Mouse (Mus musculus): Measurements from ENCODE around the gene Fzd7.

Gene Fzd7

DNA sequence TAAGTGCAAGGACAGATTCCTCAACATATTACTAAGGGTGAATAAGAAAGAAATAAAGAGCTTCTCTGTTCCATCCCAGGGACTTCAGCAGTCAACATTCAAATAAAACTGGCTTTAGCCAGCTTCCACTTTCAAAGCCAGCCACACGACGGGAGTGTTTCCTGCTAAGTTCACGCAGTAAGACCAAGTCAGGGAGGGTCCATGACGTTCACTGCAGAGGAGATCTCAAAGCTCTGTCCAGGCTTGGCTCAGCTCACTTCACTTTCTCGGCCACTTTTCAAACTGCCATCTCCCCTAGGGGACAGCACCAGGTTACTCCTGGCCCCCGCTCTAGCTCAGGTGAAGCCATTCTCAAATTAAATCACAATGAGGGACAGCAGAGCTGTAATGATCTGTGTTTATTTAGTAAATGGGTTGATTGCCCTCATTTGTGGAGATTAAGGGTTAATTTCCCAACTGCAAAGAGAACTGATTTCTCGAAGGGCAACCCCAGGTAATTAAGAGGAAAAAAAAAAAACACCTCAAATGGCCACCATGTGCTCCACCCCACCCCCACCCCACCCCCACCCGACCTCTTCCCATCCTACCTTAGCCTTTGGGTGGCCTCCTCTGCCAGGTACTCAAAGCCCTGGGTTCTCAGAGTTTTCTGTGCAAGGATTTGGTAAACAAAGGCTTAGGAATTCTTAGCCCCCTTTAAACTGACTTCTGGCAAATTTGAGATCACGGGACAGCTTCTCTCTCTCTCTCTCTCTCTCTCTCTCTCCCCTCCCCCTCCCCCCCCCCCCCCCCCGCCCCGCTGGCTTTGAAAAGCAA, 9.7 kb upstream of the Fzd7 start:
- DNase-seq (ENCODE audit: low read depth), result no peak

DNA sequence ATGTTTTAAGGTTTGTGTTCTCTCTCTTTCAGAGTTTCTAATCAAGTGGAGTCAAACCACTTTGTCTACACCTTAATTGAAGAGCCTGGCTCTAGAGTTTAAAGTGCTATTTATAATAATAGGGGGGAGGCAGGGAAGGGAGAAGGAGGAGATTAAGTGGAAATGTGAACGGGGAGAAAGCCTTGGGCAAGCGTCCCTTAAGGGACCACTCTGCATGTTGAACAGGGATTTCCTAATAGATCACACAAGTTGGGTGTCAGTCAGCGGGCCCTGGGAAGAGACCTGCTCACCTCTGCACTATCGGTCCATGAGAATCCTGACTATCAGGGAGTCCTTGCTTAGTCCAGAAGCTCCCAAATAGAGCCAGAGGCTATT, 9.1 kb upstream of the Fzd7 start:
- DNase-seq (ENCODE audit: low read depth), result no peak

DNA sequence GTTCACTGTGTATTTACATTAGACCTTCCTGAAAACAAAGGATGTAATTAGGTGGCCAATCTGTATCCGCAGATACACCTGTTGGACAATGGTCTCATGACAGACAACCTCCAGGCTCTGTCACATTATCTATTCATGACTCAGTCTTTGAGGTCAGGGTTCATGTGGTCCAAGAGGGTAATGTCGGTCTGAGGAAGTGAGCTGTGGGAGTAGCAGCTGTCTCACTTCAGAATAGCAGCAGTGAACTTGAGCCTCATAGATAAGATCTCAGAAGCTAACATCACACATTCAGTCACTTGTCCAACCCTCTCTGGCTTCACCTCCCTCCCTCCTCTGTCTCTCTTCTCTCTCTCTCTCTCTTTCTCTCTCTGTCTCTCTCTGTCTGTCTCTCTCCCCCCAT, 6.6 kb upstream of the Fzd7 start:
- DNase-seq (ENCODE audit: low read depth), result peak; percentile 9

DNA sequence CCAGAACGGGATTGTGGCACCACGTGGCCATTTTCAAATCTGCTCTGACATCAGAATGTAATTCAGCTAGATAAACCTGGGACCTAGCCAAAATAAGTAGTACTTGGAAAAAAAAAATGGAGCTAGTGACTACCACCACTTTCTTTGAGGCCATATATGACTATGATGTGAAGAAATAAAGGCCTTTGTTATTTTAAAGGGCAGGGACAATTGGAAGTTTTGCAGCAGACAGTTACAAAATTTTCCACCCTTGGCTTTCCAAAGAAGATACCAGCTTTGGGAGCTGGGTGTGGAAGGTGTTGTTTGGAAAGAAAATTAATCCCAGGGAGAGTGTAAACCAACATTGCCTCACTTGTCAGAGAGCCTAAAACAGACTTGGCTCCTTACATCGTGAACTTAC, 3.3 kb upstream of the Fzd7 start:
- no peak for DNase-seq (ENCODE audit: low read depth)

DNA sequence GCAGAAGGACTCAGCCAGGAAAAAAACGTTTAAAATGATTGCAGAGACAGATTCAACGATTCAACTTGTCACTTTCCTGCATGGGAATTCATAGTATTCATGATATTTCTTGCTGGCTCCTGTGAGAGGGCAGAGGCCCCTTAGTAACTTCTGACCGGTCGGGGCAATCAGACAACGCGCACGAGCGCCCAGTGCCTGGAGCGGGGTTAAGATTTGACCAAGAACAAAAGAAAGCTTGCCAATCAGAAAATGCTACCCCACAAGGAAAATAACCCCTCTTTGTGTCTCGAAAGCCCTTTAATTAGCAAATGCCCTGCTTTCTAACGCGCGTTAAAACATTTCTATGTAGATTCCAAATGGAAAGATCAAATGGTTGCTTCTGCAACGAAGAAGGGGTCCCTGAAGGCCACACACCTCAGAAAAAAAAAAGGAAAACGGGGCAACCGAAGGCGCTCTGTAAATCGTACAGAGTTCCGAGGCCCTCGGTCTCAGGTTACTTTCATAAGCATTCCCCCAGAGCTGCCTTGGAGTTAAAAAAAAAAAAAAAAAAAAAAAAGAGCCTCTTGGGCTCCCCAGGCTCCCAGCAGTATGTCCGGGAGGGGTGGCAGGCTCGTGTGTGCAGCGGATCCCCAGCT, 1.3 kb upstream of the Fzd7 start:
- DNase-seq (ENCODE audit: low read depth), result no peak

DNA sequence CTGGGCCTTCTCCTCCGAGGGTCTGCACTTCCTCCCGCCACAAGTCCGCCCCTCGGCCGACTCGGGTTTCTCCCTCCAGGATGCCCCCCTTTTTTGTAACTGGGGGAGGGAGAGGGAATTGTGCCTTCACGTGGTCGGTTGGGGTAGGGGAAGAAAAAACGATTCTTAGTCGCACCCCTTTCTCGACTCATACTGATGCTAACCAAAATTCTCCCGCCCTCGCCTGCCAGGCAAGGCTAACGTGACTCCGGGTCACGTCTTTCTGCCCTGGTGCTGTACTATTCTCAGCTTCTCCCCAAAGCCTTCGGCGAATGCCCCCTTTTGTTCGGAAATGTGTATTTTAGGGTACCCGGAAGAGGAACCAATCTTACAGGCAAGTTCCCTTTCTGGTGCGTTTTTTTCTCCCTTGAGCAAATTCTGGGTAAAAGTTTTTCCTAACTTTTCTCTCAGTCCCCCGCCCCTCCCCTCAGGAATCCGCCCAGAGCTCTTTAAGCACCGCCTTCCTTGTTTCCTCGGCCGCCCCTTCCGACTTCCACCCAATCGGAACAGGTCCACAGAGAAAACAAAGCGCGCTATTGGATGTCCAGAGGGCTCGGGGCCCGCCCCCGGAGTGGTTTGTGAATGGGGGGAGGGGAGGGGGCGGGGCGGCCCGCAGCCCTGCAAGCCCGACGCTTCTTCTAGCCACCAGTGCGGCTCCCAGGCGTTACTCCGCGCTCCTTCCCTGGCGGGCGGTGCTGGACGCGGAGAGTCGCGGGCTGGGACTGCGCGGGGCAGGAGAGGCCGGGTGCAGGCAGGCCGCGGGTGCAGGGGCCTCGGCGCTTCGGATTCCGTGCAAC, 550 bp upstream of the Fzd7 start:
- DNase-seq (ENCODE audit: low read depth), result peak; percentile 95

DNA sequence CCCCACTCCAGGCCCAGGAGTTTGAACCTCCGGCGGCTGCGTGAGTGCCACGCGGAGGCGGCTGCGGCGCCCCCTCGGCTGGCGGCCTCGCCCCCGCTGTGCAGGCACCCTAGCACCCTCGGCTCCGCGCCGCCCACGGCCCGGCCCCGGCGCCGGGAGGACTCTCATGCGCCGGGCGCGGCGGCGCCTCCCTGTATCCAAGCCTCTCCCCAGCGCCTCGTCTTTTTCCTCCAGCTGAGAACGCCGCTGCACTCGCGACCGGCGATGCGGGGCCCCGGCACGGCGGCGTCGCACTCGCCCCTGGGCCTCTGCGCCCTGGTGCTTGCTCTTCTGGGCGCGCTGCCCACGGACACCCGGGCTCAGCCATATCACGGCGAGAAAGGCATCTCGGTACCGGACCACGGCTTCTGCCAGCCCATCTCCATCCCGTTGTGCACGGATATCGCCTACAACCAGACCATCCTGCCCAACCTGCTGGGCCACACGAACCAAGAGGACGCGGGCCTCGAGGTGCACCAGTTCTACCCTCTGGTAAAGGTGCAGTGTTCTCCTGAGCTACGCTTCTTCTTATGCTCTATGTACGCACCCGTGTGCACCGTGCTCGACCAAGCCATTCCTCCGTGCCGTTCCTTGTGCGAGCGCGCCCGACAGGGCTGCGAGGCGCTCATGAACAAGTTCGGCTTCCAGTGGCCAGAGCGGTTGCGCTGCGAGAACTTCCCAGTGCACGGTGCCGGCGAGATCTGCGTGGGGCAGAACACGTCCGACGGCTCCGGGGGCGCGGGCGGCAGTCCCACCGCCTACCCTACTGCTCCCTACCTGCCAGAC, 684 bp downstream of the Fzd7 start:
- peak; percentile 47 for DNase-seq (ENCODE audit: low read depth)

DNA sequence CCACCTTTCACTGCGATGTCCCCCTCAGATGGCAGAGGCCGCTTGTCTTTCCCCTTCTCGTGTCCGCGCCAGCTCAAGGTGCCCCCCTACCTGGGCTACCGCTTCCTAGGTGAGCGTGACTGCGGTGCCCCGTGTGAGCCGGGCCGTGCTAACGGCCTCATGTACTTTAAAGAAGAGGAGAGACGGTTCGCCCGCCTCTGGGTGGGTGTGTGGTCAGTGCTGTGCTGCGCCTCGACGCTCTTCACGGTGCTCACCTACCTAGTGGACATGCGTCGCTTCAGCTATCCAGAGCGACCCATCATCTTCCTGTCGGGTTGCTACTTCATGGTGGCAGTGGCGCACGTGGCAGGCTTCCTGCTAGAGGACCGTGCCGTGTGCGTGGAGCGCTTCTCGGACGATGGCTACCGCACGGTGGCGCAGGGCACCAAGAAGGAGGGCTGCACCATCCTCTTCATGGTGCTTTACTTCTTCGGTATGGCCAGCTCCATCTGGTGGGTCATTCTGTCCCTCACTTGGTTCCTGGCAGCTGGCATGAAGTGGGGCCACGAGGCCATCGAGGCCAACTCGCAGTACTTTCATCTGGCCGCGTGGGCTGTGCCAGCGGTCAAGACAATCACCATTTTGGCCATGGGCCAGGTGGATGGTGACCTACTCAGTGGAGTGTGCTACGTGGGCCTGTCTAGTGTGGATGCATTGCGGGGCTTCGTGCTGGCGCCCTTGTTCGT, 1.5 kb downstream of the Fzd7 start:
- DNase-seq (ENCODE audit: low read depth), result peak; percentile 32

DNA sequence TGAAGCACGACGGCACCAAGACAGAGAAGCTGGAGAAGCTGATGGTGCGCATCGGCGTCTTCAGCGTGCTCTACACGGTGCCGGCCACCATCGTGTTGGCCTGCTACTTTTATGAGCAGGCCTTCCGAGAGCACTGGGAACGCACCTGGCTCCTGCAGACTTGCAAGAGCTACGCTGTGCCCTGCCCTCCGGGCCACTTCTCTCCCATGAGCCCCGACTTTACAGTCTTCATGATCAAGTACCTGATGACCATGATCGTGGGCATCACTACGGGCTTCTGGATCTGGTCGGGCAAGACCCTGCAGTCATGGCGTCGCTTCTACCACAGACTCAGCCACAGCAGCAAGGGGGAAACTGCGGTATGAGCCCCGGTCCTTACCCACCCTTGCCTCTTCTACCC, 2.1 kb downstream of the Fzd7 start:
- DNase-seq (ENCODE audit: low read depth), result no peak

- DNase-seq (ENCODE audit: low read depth), result no peak
Observed at GRCm38 (mm10) chr1:59484791-59485785, 2.9 kb downstream of the Fzd7 start.

DNA sequence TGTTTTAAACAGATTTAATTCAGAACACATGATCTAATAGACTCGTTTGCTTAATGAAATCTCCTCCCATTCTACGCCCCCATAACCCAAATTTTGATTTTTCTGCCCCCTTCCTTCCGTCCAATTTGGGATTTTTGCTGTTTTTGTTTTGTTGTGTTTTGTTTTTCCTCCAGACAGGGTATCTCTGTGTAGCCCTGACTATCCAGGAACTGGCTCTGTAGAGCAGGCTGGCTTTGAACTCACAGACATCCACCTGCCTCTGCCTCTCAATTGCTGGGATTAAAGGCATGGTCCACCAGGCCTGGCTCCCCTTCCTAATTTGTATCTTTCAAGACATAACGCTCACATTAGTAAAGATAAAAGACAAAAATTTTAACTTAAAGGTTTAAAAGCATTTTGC, 3.6 kb downstream of the Fzd7 start:
- DNase-seq (ENCODE audit: low read depth), result no peak

DNA sequence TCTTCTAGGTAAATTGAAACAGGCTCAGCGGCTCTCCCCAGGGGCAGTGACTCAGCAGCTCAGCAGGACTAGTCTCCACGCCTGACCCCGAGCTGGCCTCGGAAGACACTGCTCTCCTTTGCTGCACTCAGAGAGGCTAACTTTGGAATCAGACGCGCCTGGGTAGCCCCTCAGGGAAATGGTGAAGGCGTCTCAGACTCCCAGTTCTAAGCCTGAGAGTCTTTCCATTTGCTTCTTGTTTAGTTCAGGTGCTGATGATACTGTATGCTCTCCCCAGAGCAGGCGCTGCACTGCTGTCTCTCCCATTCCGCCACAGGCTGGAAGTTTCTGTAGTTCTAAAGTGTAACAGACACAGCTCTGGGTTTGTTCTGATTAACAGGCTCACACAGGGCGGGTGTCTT, 5.4 kb downstream of the Fzd7 start:
- no peak for DNase-seq (ENCODE audit: low read depth)

DNA sequence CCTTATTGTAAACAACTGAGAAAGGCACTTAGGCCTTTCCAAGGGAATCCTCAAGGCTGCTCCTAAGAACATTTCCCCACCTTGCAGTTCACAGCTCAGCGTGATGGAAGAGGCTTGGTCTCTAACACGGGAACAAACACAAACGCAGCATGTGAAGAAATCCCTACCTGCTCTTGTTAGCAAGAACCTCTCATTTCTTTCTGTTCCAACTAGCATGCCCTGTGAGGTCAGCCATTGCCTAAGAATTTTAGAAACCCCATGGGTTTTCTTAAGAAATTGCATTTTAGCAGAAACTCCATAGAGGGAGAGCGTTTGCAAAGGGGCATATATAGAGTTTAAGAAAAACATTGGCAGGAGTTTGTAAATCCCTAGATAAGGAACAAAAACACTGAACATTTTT, 6.3 kb downstream of the Fzd7 start:
- no peak for DNase-seq (ENCODE audit: low read depth)

- DNase-seq (ENCODE audit: low read depth), result no peak
Observed at GRCm38 (mm10) chr1:59488991-59489390, 6.8 kb downstream of the Fzd7 start.

DNA sequence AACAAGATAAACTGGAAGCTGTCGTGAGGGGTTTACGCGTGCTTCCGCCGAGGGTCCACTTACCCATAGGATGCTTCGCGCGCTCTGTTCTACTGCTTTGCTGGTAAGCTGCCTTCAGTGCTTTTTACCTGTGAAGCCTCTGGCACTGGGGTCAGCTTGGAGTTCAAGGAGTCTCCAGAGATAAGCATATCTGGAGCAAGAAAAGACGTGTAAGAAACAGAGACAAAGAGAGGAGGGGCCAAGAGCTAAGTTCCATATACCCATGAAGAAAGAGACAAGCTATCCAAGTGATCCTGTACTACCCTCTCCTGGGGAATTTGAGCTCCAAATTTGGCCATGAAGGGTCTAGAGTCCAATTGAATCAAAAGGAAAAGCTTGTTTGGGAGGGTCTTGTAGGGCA, 9.3 kb downstream of the Fzd7 start:
- DNase-seq (ENCODE audit: low read depth), result no peak

DNA sequence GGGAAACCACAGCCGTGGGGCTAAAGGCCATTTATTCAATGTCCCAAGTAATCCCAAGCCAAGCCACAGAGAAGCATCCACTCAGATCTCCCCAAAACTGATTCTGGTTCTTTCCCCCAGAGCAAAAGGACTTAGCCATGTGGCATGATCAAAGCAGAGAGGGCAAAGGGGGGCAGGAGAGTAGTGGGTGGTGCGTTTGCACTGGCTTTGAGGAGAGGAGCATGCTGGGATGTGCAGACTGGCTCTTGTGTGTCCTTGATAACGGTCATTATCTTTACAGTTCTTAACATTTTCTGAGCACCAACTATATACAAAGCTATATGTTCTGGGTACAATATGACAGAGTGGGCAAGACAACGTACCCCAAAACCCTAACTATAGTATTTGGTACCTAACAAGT, 10.2 kb downstream of the Fzd7 start:
- no peak for DNase-seq (ENCODE audit: low read depth)

DNA sequence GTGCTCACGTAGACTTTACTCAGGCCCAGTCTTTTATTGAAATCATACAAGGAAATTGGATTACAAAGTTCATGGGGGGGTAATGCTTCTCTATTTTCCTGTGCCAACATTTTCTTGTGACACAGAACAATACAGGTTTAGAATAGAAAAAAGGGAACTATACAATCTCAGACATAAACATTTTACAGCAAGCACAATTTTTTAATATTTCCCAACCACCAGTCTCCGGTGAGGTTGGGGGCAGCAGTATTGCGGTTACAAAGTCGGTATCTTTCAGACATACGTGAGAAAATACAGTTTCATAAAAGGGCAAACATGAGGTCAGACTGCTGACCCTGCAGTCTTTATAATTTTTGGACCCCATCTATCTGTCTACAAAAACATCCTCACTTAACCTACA, 13.7 kb downstream of the Fzd7 start:
- DNase-seq (ENCODE audit: low read depth), result no peak

DNA sequence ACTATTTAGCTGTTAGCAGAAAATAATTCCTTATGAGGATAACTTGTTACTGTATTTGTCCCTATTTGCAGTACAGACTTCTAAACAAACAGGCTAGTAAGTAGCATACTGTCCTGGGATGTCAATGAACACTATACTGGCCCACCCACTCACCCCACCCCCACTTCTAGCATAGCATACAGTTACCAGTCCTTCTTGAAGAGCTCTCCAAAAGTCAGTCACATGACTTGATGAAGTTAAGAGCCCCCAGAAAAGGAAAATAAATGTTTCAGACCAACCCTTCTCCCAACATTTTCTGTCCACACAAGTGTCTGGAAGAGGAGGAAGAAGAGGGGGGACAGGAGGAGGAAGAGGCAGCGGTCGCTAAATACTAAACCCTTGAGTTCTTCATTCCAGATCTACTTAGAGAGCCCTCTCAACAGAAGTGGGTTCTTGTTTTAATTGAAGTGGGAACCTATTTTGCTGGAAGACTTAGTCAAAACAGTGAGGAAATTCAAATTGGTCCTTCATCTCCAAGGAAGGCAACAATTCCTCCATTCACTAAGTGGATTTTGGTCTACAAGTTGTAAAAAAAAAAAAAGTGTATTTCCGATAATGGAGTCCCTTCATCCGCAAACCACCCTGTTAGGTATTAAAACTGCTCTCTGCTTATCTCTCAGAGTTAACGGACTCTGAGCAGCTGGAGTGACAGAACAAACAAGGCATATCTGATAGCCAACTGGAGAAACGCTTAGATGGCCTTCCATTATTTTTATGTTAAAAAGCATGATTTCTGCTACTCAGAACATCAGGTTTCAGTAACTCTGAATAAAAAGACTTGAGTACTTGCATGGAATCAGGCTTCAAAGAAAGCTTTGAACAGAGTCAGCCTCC, 15.8 kb downstream of the Fzd7 start:
- no peak for DNase-seq (ENCODE audit: low read depth)

DNA sequence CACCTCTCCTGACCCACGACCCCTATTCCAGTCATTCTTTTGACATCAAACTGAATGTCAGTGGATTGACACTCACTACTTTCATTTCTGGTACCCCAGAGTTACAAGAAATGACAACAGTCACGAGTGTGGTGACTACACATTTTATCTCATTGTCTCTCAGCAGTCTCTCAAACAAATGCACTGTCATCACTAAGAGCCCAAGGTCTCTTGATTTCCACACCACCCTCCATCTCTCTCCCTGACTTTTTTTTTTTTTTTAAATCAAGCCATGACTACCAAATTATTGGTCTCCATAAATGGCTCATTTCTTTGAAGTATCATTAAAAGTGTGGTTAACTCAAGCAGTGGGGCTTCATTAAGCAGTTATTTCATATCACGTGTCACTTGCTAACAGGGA, 17.1 kb downstream of the Fzd7 start:
- no peak for DNase-seq (ENCODE audit: low read depth)
